Mouse (Mus musculus): Measurements from ENCODE around the gene Det1.
A peak's percentile ranks its signal among the peaks of the same experiment; 100 is the strongest.

Det1 gene

GRCm38 (mm10) chr7:78854051-78854450, 7.0 kb upstream of the Det1 start:
- DNase-seq (ENCODE audit: low read depth, low spot score) = no peak

- no peak for DNase-seq (ENCODE audit: low read depth, low spot score)
Observed at GRCm38 (mm10) chr7:78846066-78846716, 872 bp downstream of the Det1 start.

GRCm38 (mm10) chr7:78841601-78842000, 5.5 kb downstream of the Det1 start:
- no peak for DNase-seq (ENCODE audit: low read depth, low spot score)

- no peak for DNase-seq (ENCODE audit: low read depth, low spot score)
Observed at GRCm38 (mm10) chr7:78837250-78837649, 9.8 kb downstream of the Det1 start.

- no peak for DNase-seq (ENCODE audit: low read depth, low spot score)
Observed at GRCm38 (mm10) chr7:78835656-78836055, 11.4 kb downstream of the Det1 start.

GRCm38 (mm10) chr7:78827749-78828362, 19.2 kb downstream of the Det1 start:
- no peak for DNase-seq (ENCODE audit: low read depth, low spot score)

GRCm38 (mm10) chr7:78826682-78827385, 20.2 kb downstream of the Det1 start:
- DNase-seq (ENCODE audit: low read depth, low spot score) = peak; percentile 54

GRCm38 (mm10) chr7:78818336-78818735, 28.7 kb downstream of the Det1 start:
- no peak for DNase-seq (ENCODE audit: low read depth, low spot score)

- no peak for DNase-seq (ENCODE audit: low read depth, low spot score)
Observed at GRCm38 (mm10) chr7:78814766-78815165, 32.3 kb downstream of the Det1 start.

GRCm38 (mm10) chr7:78813791-78814190, 33.3 kb downstream of the Det1 start:
- DNase-seq (ENCODE audit: low read depth, low spot score) = no peak

GRCm38 (mm10) chr7:78807192-78807591, 39.9 kb downstream of the Det1 start:
- DNase-seq (ENCODE audit: low read depth, low spot score) = no peak

GRCm38 (mm10) chr7:78803841-78804240, 43.2 kb downstream of the Det1 start:
- no peak for DNase-seq (ENCODE audit: low read depth, low spot score)

- no peak for DNase-seq (ENCODE audit: low read depth, low spot score)
Observed at GRCm38 (mm10) chr7:78799730-78800496, 47.1 kb downstream of the Det1 start.

GRCm38 (mm10) chr7:78797843-78798455, 49.1 kb downstream of the Det1 start:
- DNase-seq (ENCODE audit: low read depth, low spot score) = no peak

- no peak for DNase-seq (ENCODE audit: low read depth, low spot score)
Observed at GRCm38 (mm10) chr7:78796624-78797023, 50.4 kb downstream of the Det1 start.

GRCm38 (mm10) chr7:78794571-78795092, 52.4 kb downstream of the Det1 start:
- no peak for DNase-seq (ENCODE audit: low read depth, low spot score)

GRCm38 (mm10) chr7:78793895-78794570, 53.0 kb downstream of the Det1 start:
- DNase-seq (ENCODE audit: low read depth, low spot score) = no peak

- peak; percentile 75 for DNase-seq (ENCODE audit: low read depth, low spot score)
Observed at GRCm38 (mm10) chr7:78791359-78792222, 55.5 kb downstream of the Det1 start.

- no peak for DNase-seq (ENCODE audit: low read depth, low spot score)
Observed at GRCm38 (mm10) chr7:78787793-78788380, 59.2 kb downstream of the Det1 start.
